Mouse (Mus musculus) heart, adult 11 months (tissue): Measurements from ENCODE around the gene Osgep.
"Not testable (repeated sequence)": the region's sequence is repeated elsewhere in the genome, so short reads cannot be mapped to it uniquely, and the experiment has no call there.

ENCODE experiments used
- DNase-seq: peaks from one replicate; pipeline ENCODE4 v3.0.0; 2022

Gene Osgep

DNA sequence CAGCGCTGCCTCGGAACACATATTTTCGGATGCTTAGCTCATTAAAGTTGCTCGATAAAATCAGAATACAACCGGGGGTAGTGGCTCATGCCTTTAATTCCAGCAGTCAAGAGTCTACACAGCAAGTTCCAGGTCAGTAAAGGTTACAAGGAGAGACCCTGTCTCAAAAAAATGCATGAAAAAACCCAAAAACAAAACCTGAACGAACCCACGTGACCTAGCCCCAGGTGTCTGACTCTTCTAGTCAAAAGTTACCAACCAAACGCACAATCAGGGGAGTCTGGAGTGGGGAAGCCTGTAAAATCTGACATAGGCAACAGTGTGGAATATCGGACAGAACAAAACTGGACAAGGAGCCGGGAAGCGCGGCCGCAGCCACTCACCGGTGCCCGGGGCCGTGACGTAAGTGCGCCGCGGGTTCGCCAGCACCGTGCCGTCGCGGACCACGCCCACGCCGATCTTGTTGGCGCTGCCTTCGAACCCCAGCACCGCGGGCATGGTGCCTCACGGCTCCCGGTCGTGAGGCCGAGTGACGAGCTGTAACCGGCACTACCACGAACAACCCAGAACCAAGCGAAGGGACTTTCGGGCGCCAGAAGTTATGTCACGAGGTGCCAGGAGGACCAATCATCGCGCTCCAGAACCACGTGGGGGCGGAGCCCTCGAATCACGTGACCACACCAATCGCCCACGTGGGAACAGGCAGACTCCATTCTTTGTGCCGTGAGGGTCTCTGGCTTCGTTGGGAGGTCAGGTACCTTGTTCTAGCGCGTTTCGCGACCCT is at the start of gene Osgep, which contains the start of gene Apex1:
Gene Osgep (minus strand): TSS at position 613 of the 784 bp plus-strand sequence.
Gene Apex1 (plus strand): TSS at position 688 of the 784 bp plus-strand sequence.
- DNase-seq, result peak; percentile 100

DNA sequence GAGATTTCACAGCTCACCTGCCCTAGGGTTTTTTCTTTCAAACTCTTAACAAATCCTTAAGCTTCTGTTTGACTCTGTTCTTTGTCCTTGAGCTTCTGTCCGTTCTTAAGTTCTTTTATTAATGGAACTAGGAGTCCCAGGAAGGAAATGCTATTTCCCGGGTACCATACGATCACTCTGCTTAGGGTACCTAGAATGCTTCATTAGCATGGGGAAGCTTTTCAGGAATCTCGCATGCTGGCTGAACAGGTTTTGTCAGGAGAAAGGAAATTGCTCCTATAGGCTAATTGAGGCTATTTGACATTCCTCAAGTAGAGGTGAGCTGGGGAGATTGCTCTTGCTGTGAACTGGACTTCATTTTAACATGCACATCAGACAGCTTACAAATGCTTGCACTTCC is 49.0 kb upstream of the Osgep start:
- DNase-seq, result peak; percentile 61

- DNase-seq, result not testable (repeated sequence)
These were observed 48.4 kb upstream of the Osgep start for GRCm38 (mm10) chr14:50973054-50973453.

GRCm38 (mm10) chr14:50970822-50971221 is 46.1 kb upstream of the Osgep start:
- DNase-seq, result peak; percentile 77

- peak; percentile 93 for DNase-seq
These were observed 45.2 kb upstream of the Osgep start for GRCm38 (mm10) chr14:50969558-50970544.

- DNase-seq, result no peak
These were observed 44.3 kb upstream of the Osgep start for GRCm38 (mm10) chr14:50969041-50969440.

GRCm38 (mm10) chr14:50968216-50968980 is 43.7 kb upstream of the Osgep start:
- no peak for DNase-seq

GRCm38 (mm10) chr14:50958289-50958995 is 33.7 kb upstream of the Osgep start:
- DNase-seq, result not testable (repeated sequence)

DNA sequence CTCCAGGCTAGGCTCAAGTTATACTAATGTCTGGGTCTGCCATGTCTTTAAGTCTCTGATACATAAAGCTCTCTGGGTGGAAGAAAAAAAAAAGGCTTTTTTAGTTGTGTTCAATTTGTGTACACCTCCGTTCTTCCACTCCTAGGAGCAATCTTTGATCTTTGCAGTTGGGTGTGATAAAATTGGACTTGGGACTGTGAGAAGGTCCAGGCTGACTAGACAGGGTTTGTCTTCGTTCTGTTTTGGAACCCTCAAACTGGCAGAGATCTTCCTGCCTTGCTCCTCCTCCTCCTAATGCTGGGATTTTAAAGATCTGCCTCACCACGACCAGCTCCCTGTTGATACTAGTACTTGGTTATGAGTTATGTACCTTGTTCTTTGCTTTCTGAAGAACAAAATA is 32.5 kb upstream of the Osgep start:
- peak; percentile 87 for DNase-seq

GRCm38 (mm10) chr14:50956724-50957123 is 32.0 kb upstream of the Osgep start:
- peak; percentile 90 for DNase-seq

DNA sequence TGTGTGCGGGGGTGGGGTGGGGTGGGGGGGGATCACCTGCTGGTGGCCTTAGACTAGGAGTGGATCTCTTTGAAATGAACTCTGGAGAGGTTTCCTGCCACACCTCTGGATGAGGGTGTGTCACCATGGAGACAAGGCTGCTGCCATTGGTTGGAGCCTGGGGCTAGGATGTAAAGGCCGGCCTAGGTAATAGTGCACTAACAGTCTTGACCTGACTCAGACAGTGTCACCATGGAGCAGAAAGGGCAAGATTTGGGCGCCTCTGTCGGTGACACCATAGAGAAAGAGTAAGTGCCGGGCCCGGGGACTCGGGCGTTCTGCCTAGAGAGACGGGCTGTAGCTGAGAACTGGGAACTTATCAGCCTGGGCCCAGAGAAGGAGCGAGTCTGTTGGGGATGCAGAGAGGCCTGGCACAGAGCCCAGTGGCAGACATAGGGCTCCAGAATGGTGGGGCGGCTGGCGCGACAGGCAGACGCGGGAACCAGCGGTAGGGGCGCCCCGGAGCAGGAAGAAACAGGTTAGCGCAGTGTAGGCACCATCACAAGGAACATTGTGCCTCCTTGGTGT is 31.3 kb upstream of the Osgep start, which contains the start of gene Pnp2:
Gene Pnp2 (plus strand): TSS at position 51 of the 567 bp plus-strand sequence.
- peak; percentile 97 for DNase-seq

- DNase-seq, result peak; percentile 91
These were observed 30.8 kb upstream of the Osgep start for GRCm38 (mm10) chr14:50955487-50955886.

DNA sequence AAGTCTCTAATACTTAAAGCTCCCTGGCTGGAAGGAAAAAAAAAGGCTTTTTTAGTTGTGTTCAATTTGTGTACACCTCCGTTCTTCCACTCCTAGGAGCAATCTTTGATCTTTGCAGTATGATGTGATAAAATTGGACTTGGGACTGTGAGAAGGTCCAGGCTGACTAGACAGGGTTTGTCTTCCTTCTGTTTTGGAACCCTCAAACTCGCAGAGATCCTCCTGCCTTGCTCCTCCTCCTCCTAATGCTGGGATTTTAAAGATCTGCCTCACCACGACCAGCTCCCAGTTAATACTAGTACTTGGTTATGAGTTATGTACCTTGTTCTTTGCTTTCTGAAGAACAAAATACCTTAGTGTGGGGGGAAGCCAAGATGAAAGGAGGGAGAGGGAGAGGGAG is 20.8 kb upstream of the Osgep start:
- DNase-seq, result peak; percentile 72

DNA sequence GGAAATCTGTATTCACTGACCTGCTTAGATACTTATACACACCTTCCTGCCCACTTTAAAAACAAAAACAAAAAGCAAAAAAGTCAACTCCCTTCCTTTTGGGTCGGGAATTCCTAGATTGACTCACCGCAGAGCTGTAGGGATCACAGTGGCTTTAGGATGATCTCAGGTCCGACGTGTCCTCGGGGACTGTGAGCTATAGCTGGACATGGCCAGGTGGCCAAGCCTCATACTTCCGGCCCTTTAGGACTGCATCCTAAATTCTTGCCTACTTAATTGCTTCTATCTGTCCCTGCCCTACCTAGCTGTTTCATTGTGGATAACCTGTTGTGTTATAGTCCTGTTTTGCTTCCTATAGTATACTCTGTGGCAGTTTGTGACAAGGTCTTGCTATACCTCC is 20.4 kb upstream of the Osgep start:
- DNase-seq, result peak; percentile 81

GRCm38 (mm10) chr14:50944668-50945033 is 20.0 kb upstream of the Osgep start:
- not testable (repeated sequence) for DNase-seq

DNA sequence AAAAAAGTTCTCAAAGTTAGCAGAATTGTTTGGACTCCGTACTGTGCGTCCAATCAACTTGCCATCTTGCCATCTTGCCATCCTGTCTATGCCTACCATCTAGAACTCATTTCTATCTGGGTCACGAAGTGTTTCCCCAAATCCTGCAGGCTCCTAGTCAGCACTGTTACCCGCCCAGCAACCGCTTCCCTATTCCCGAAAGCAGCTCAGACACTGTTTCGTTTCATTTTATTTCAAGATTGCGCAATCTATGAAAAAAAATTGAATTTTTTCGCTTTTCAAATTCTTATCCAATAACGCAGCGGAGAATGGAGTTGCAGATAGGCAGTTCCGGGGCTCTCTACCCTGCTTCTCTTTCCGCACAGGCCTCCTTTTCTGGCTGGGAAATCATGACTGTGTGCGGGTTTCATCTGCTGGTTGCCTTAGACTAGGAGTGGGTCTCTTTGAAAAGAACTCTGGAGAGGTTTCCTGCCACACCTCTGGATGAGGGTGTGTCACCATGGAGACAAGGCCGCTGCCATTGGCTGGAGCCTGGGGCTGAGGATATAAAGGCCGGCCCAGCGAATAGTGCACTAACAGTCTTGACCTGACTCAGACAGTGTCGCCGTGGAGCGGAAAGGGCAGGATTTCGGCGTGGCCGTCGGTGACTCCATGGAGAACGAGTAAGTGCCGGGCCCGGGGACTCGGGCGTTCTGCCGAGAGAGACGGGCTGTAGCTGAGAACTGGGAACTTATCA is 19.4 kb upstream of the Osgep start, which contains the start of gene Gm49342:
Gene Gm49342 (plus strand): TSS at position 586 of the 736 bp plus-strand sequence.
- DNase-seq, result peak; percentile 100

- peak; percentile 76 for DNase-seq
These were observed 14.2 kb upstream of the Osgep start for GRCm38 (mm10) chr14:50938940-50939339.

DNA sequence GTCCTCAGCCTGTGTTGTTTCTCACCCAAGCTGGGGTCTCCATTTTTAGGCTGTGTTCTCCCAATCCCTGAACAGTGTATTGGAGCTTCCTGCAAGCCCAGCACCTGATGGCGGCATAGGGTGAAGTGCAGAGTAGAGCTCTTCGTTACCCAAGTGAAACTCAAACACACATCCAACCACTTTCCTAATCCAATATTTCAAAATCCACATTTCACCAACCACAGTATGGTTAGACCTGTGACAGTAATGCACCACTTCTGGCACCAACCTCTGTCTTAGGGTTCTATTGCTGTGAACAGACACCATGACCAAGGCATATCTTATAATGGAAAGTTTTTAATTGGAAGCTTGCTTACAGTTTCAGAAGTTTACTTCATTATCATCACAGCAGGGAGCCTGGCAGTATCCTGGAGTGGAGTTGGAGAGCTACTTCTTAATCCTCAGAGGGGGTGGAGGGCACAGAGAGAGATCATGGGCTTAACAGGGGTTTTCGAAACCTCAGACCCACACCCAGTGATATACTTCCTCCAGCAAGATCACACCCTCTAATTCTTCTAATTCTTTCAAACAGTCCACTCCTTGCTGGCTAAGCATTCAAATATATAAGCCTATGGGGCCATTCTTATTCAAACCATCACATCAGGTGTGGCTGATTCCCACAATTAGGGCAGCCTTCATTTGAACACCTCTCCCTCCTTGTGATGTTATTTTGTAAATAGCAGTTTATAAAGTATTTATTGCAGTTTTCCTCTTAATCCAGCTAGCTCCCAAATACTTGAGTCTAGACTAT is 13.6 kb upstream of the Osgep start:
- peak; percentile 73 for DNase-seq

- peak; percentile 76 for DNase-seq
These were observed 12.0 kb upstream of the Osgep start for GRCm38 (mm10) chr14:50936649-50937048.

- no peak for DNase-seq
These were observed 6.9 kb upstream of the Osgep start for GRCm38 (mm10) chr14:50931493-50932020.
